In genomic region chr4:140443221-140443620, GRCm38 (mm10) we compare ENCODE assay signal across 21 mouse cellular contexts.
DNase-seq lines count a peak whose midpoint lies in the region; ATAC-seq and TF ChIP-seq lines count a peak whose summit lies in the region.
"Had no signal": no experiment of that assay in that cellular context is flagged by ENCODE, and none has a peak within 500 bp of the region (broad histone marks: within the 10 kb centered on the region; RNA-seq: fewer than 3 reads in every experiment).

No protein-coding gene starts in this region.

- H3K4me2 ChIP-seq in forebrain, embryonic 13.5 days, result no peak overlapping the region
- no peak overlapping the region for H3K4me2 ChIP-seq in forebrain, embryonic 16.5 days (ENCODE audit: low read length)
- H3K4me2 ChIP-seq in forebrain, postnatal 0 days (ENCODE audit: low read depth), result no peak overlapping the region
- H3K4me2 ChIP-seq in forebrain, embryonic 11.5 days (ENCODE audit: low read depth, low read length, severe bottlenecking), result no peak overlapping the region
- H3K4me2 ChIP-seq in midbrain, postnatal 0 days (ENCODE audit: low read depth, low read length, poor library complexity, severe bottlenecking), result no peak overlapping the region
- H3K4me2 ChIP-seq: heart, embryonic 12.5 days; heart, embryonic 15.5 days; hindbrain, embryonic 14.5 days had no signal

- TF ChIP-seq CTCF in forebrain, postnatal 0 days (IDR thresholded peaks at IDR 0.05; ENCODE audit: low read depth), result no peak
- no peak for TF ChIP-seq CTCF in midbrain, postnatal 0 days (IDR thresholded peaks at IDR 0.05)

- H3K36me3 ChIP-seq in forebrain, embryonic 13.5 days (ENCODE audit: poor library complexity, severe bottlenecking), result no peaks in the 10 kb centered on the region
- H3K36me3 ChIP-seq in forebrain, embryonic 16.5 days (ENCODE audit: control insufficient read depth, insufficient read depth), result no peaks in the 10 kb centered on the region
- no peaks in the 10 kb centered on the region for H3K36me3 ChIP-seq in forebrain, postnatal 0 days (ENCODE audit: insufficient read depth)
- no peaks in the 10 kb centered on the region for H3K36me3 ChIP-seq in forebrain, embryonic 11.5 days (ENCODE audit: control insufficient read depth, insufficient read depth, low read length)
- no peaks in the 10 kb centered on the region for H3K36me3 ChIP-seq in midbrain, postnatal 0 days (ENCODE audit: insufficient read depth, low read length)
- no peaks in the 10 kb centered on the region for H3K36me3 ChIP-seq in midbrain, embryonic 10.5 days
- H3K36me3 ChIP-seq: heart, embryonic 12.5 days; heart, embryonic 15.5 days; hindbrain, embryonic 10.5 days had no signal

- 68% methylated on average over 6 of the region's 6 CpGs for WGBS in forebrain, embryonic 13.5 days
- 53% methylated on average over 6 of the region's 6 CpGs for WGBS in forebrain, embryonic 16.5 days
- WGBS in forebrain, postnatal 0 days, result 41% methylated on average over 6 of the region's 6 CpGs
- 85% methylated on average over 6 of the region's 6 CpGs for WGBS in forebrain, embryonic 11.5 days
- WGBS in midbrain, postnatal 0 days, result 82% methylated on average over 6 of the region's 6 CpGs
- WGBS in midbrain, embryonic 10.5 days, result 89% methylated on average over 6 of the region's 6 CpGs

- peak; percentile 52 for DNase-seq in forebrain, postnatal 0 days
- no peak for DNase-seq in forebrain, embryonic 11.5 days (ENCODE audit: low spot score)
- peak; percentile 44 for DNase-seq in midbrain, postnatal 0 days (ENCODE audit: low spot score)
- no peak for DNase-seq in midbrain, embryonic 10.5 days (ENCODE audit: low spot score)
- DNase-seq: adrenal gland, adult 2 months; adrenal gland, postnatal 14 days; cerebellum, adult 2 months; cerebellum, adult 9-11 months; gastrocnemius, postnatal 25 days; heart, adult 18-20 months; heart, postnatal 10 days; heart, postnatal 36 days; kidney, adult 2 months had no signal

- no peaks in the 10 kb centered on the region for H3K9me3 ChIP-seq in forebrain, embryonic 13.5 days (replicated peaks)
- no peaks in the 10 kb centered on the region for H3K9me3 ChIP-seq in forebrain, embryonic 16.5 days (ENCODE audit: control insufficient read depth, low read length)
- no peaks in the 10 kb centered on the region for H3K9me3 ChIP-seq in forebrain, postnatal 0 days (ENCODE audit: low read length)
- no peaks in the 10 kb centered on the region for H3K9me3 ChIP-seq in forebrain, embryonic 11.5 days (ENCODE audit: control insufficient read depth, low read length)
- H3K9me3 ChIP-seq in midbrain, postnatal 0 days (ENCODE audit: low read length), result no peaks in the 10 kb centered on the region
- no peaks in the 10 kb centered on the region for H3K9me3 ChIP-seq in midbrain, embryonic 10.5 days (replicated peaks)
- H3K9me3 ChIP-seq: heart, embryonic 12.5 days; heart, embryonic 15.5 days; hindbrain, embryonic 10.5 days had no signal

- H3K4me1 ChIP-seq in forebrain, embryonic 13.5 days, result peaks cover 13% of the 10 kb centered on the region
- H3K4me1 ChIP-seq in forebrain, embryonic 16.5 days (replicated peaks; ENCODE audit: control insufficient read depth, insufficient read depth, low read length), result peaks cover 11% of the 10 kb centered on the region; the same call in 1 of the 2 replicates
- peaks cover 6% of the 10 kb centered on the region for H3K4me1 ChIP-seq in forebrain, postnatal 0 days (ENCODE audit: insufficient read depth)
- H3K4me1 ChIP-seq in forebrain, embryonic 11.5 days (replicated peaks; ENCODE audit: control insufficient read depth, insufficient read depth, low read length), result no peaks in the 10 kb centered on the region
- no peaks in the 10 kb centered on the region for H3K4me1 ChIP-seq in midbrain, postnatal 0 days (ENCODE audit: insufficient read depth, low read length)
- H3K4me1 ChIP-seq in midbrain, embryonic 10.5 days, result no peaks in the 10 kb centered on the region
- H3K4me1 ChIP-seq: heart, embryonic 12.5 days; heart, embryonic 15.5 days; hindbrain, embryonic 10.5 days had no signal

- ATAC-seq in forebrain, embryonic 13.5 days, result no peak
- no peak for ATAC-seq in forebrain, embryonic 16.5 days
- ATAC-seq in forebrain, postnatal 0 days, result no peak; the same call in 1 of the 2 replicates
- no peak for ATAC-seq in forebrain, embryonic 11.5 days (replicated peaks; ENCODE audit: low FRiP score)
- no peak for ATAC-seq in midbrain, postnatal 0 days (ENCODE audit: low FRiP score)
- ATAC-seq: CD4-positive, CD25-positive, alpha-beta regulatory T cell, adult 4 months; intestine, postnatal 0 days had no signal

- no peaks in the 10 kb centered on the region for H3K27me3 ChIP-seq in forebrain, embryonic 13.5 days
- H3K27me3 ChIP-seq in forebrain, embryonic 16.5 days (replicated peaks; ENCODE audit: control insufficient read depth, insufficient read depth, low read length), result no peaks in the 10 kb centered on the region
- no peaks in the 10 kb centered on the region for H3K27me3 ChIP-seq in forebrain, postnatal 0 days (ENCODE audit: insufficient read depth, low read length)
- H3K27me3 ChIP-seq in forebrain, embryonic 11.5 days (ENCODE audit: control insufficient read depth, insufficient read depth, low read length), result no peaks in the 10 kb centered on the region
- H3K27me3 ChIP-seq in midbrain, postnatal 0 days (ENCODE audit: insufficient read depth, low read length), result no peaks in the 10 kb centered on the region
- H3K27me3 ChIP-seq in midbrain, embryonic 10.5 days (ENCODE audit: low read depth, poor library complexity, severe bottlenecking), result no peaks in the 10 kb centered on the region
- H3K27me3 ChIP-seq: heart, embryonic 12.5 days; heart, embryonic 15.5 days had no signal

- no peak overlapping the region for H3K9ac ChIP-seq in forebrain, embryonic 13.5 days
- H3K9ac ChIP-seq in forebrain, embryonic 16.5 days (replicated peaks; ENCODE audit: low read depth, low read length), result no peak overlapping the region
- no peak overlapping the region for H3K9ac ChIP-seq in forebrain, postnatal 0 days
- H3K9ac ChIP-seq in forebrain, embryonic 11.5 days (ENCODE audit: low read length), result no peak overlapping the region
- H3K9ac ChIP-seq in midbrain, postnatal 0 days (replicated peaks; ENCODE audit: low read length, poor library complexity, severe bottlenecking), result no peak overlapping the region
- H3K9ac ChIP-seq: heart, embryonic 12.5 days; heart, embryonic 15.5 days; hindbrain, embryonic 14.5 days had no signal

- H3K27ac ChIP-seq in forebrain, embryonic 13.5 days, result peak overlapping the region; percentile 8; the same call in 1 of the 2 replicates
- no peak overlapping the region for H3K27ac ChIP-seq in forebrain, embryonic 16.5 days (ENCODE audit: low read length)
- H3K27ac ChIP-seq in forebrain, postnatal 0 days (ENCODE audit: low read depth, low read length), result no peak overlapping the region
- H3K27ac ChIP-seq in forebrain, embryonic 11.5 days (ENCODE audit: low read depth, low read length), result no peak overlapping the region
- no peak overlapping the region for H3K27ac ChIP-seq in midbrain, postnatal 0 days (ENCODE audit: low read depth, low read length)
- no peak overlapping the region for H3K27ac ChIP-seq in midbrain, embryonic 10.5 days (replicated peaks)
- H3K27ac ChIP-seq: heart, embryonic 15.5 days; hindbrain, embryonic 10.5 days; hindbrain, embryonic 14.5 days had no signal

- H3K4me3 ChIP-seq in forebrain, embryonic 13.5 days, result no peak overlapping the region
- H3K4me3 ChIP-seq in forebrain, embryonic 16.5 days (replicated peaks; ENCODE audit: low read length), result no peak overlapping the region
- H3K4me3 ChIP-seq in forebrain, postnatal 0 days (ENCODE audit: low read depth, low read length), result no peak overlapping the region
- H3K4me3 ChIP-seq in forebrain, embryonic 11.5 days (ENCODE audit: low read depth, low read length), result no peak overlapping the region
- no peak overlapping the region for H3K4me3 ChIP-seq in midbrain, postnatal 0 days (ENCODE audit: low read depth, low read length)
- H3K4me3 ChIP-seq in midbrain, embryonic 10.5 days, result no peak overlapping the region
- H3K4me3 ChIP-seq: heart, embryonic 12.5 days; heart, embryonic 15.5 days; hindbrain, embryonic 10.5 days had no signal

Comparison
In these comparisons a context has a peak if more than half of its experiments do, and no peak if none do; other contexts are left out.
1. DNase-seq: peak in forebrain, postnatal 0 days (single experiment) and midbrain, postnatal 0 days (single experiment); none in forebrain, embryonic 11.5 days (single experiment) and midbrain, embryonic 10.5 days (single experiment).